17 mouse cellular contexts compared by ENCODE assay signal in genomic region chr12:80706915-80707604, GRCm38 (mm10). TPM values are rescaled to one million over a fixed set of nuclear protein-coding genes. Genes with fewer than 3 reads are reported as not detected.
A peak's percentile ranks its signal among the peaks of the same experiment; 100 is the strongest.
DNase-seq lines count a peak whose midpoint lies in the region; ATAC-seq and TF ChIP-seq lines count a peak whose summit lies in the region.
"Had no signal": no experiment of that assay in that cellular context is flagged by ENCODE, and none has a peak within 500 bp of the region (broad histone marks: within the 10 kb centered on the region; RNA-seq: fewer than 3 reads in every experiment).

No protein-coding gene starts in this region.

- H3K27ac ChIP-seq in embryonic facial prominence, embryonic 14.5 days (replicated peaks; ENCODE audit: low read depth, low read length) = no peak overlapping the region
- no peak overlapping the region for H3K27ac ChIP-seq in embryonic facial prominence, embryonic 10.5 days (replicated peaks)
- H3K27ac ChIP-seq in limb, embryonic 13.5 days = no peak overlapping the region; the same call in 1 of the 2 replicates
- H3K27ac ChIP-seq in limb, embryonic 10.5 days = no peak overlapping the region
- no peak overlapping the region for H3K27ac ChIP-seq in forebrain, postnatal 0 days (ENCODE audit: low read depth, low read length)
- H3K27ac ChIP-seq: heart, embryonic 15.5 days had no signal

- H3K9me3 ChIP-seq in embryonic facial prominence, embryonic 14.5 days (ENCODE audit: control insufficient read depth, low read length) = no peaks in the 10 kb centered on the region
- H3K9me3 ChIP-seq in embryonic facial prominence, embryonic 10.5 days = no peaks in the 10 kb centered on the region
- no peaks in the 10 kb centered on the region for H3K9me3 ChIP-seq in limb, embryonic 13.5 days
- H3K9me3 ChIP-seq in limb, embryonic 10.5 days (replicated peaks) = no peaks in the 10 kb centered on the region
- no peaks in the 10 kb centered on the region for H3K9me3 ChIP-seq in forebrain, postnatal 0 days (ENCODE audit: low read length)
- H3K9me3 ChIP-seq: G1E; heart, embryonic 15.5 days; megakaryocyte, embryonic 14.5 days had no signal

- ATAC-seq in embryonic facial prominence, embryonic 14.5 days (ENCODE audit: low read depth) = peak; percentile 47; the same call in 1 of the 2 replicates
- ATAC-seq in limb, embryonic 13.5 days (ENCODE audit: low FRiP score, low read depth) = no peak
- peak; percentile 88 for ATAC-seq in forebrain, postnatal 0 days

- DNase-seq in embryonic facial prominence, embryonic 14.5 days (ENCODE audit: low spot score) = peak; percentile 62
- DNase-seq in embryonic facial prominence, embryonic 10.5 days (ENCODE audit: low spot score) = no peak
- DNase-seq in limb, embryonic 10.5 days (ENCODE audit: low spot score) = no peak
- peak; percentile 33 for DNase-seq in cerebellum, adult 11 months
- peak; percentile 83 for DNase-seq in forebrain, postnatal 0 days
- DNase-seq in yolk sac, embryonic 10.5 days (ENCODE audit: low spot score) = no peak
- DNase-seq in retina, postnatal 1 day = no peak
- DNase-seq: adrenal gland, adult 8-10 months; embryo, embryonic 11 days; kidney, postnatal 14 days; thymus, postnatal 4 days had no signal

- H3K4me2 ChIP-seq in embryonic facial prominence, embryonic 14.5 days (ENCODE audit: low read depth, low read length) = no peak overlapping the region
- H3K4me2 ChIP-seq in limb, embryonic 13.5 days (replicated peaks) = no peak overlapping the region
- H3K4me2 ChIP-seq in forebrain, postnatal 0 days (ENCODE audit: low read depth) = no peak overlapping the region
- H3K4me2 ChIP-seq: heart, embryonic 15.5 days had no signal

- H3K36me3 ChIP-seq in embryonic facial prominence, embryonic 14.5 days (ENCODE audit: control insufficient read depth, insufficient read depth, low read length) = no peaks in the 10 kb centered on the region
- no peaks in the 10 kb centered on the region for H3K36me3 ChIP-seq in embryonic facial prominence, embryonic 10.5 days (replicated peaks)
- no peaks in the 10 kb centered on the region for H3K36me3 ChIP-seq in limb, embryonic 13.5 days
- no peaks in the 10 kb centered on the region for H3K36me3 ChIP-seq in limb, embryonic 10.5 days
- H3K36me3 ChIP-seq in forebrain, postnatal 0 days (ENCODE audit: insufficient read depth) = no peaks in the 10 kb centered on the region
- H3K36me3 ChIP-seq: G1E; heart, embryonic 15.5 days had no signal

- TF ChIP-seq CTCF in forebrain, postnatal 0 days (IDR thresholded peaks at IDR 0.05; ENCODE audit: low read depth) = no peak

- H3K4me3 ChIP-seq in embryonic facial prominence, embryonic 14.5 days (ENCODE audit: low read depth, low read length) = no peak overlapping the region
- no peak overlapping the region for H3K4me3 ChIP-seq in embryonic facial prominence, embryonic 10.5 days
- no peak overlapping the region for H3K4me3 ChIP-seq in limb, embryonic 13.5 days
- H3K4me3 ChIP-seq in limb, embryonic 10.5 days = no peak overlapping the region
- no peak overlapping the region for H3K4me3 ChIP-seq in forebrain, postnatal 0 days (ENCODE audit: low read depth, low read length)
- H3K4me3 ChIP-seq: heart, embryonic 15.5 days; megakaryocyte, embryonic 14.5 days had no signal

- H3K4me1 ChIP-seq in embryonic facial prominence, embryonic 14.5 days (ENCODE audit: control insufficient read depth, insufficient read depth, low read length) = peaks cover 7% of the 10 kb centered on the region; the same call in 1 of the 2 replicates
- peaks cover 9% of the 10 kb centered on the region for H3K4me1 ChIP-seq in embryonic facial prominence, embryonic 10.5 days
- H3K4me1 ChIP-seq in limb, embryonic 13.5 days = peaks cover 15% of the 10 kb centered on the region
- peaks cover 12% of the 10 kb centered on the region for H3K4me1 ChIP-seq in limb, embryonic 10.5 days
- peaks cover 13% of the 10 kb centered on the region; the same call in 1 of the 2 replicates for H3K4me1 ChIP-seq in forebrain, postnatal 0 days (ENCODE audit: insufficient read depth)

- no peaks in the 10 kb centered on the region for H3K27me3 ChIP-seq in embryonic facial prominence, embryonic 14.5 days (replicated peaks; ENCODE audit: control insufficient read depth, insufficient read depth, low read length)
- H3K27me3 ChIP-seq in embryonic facial prominence, embryonic 10.5 days (replicated peaks; ENCODE audit: low read depth, poor library complexity, severe bottlenecking) = no peaks in the 10 kb centered on the region
- no peaks in the 10 kb centered on the region for H3K27me3 ChIP-seq in limb, embryonic 13.5 days
- H3K27me3 ChIP-seq in limb, embryonic 10.5 days (ENCODE audit: low read depth, poor library complexity, severe bottlenecking) = 0 out of 2 replicates have a peak, but pooled peaks cover 8% of the 10 kb centered on the region
- H3K27me3 ChIP-seq in forebrain, postnatal 0 days (ENCODE audit: insufficient read depth, low read length) = no peaks in the 10 kb centered on the region

- 40% methylated on average over 6 of the region's 6 CpGs for WGBS in embryonic facial prominence, embryonic 14.5 days
- WGBS in embryonic facial prominence, embryonic 10.5 days = 63% methylated on average over 6 of the region's 6 CpGs
- 40% methylated on average over 6 of the region's 6 CpGs for WGBS in limb, embryonic 13.5 days
- 59% methylated on average over 6 of the region's 6 CpGs for WGBS in limb, embryonic 10.5 days
- WGBS in forebrain, postnatal 0 days = 34% methylated on average over 6 of the region's 6 CpGs

- no peak overlapping the region for H3K9ac ChIP-seq in embryonic facial prominence, embryonic 14.5 days (ENCODE audit: low read depth, low read length)
- H3K9ac ChIP-seq in limb, embryonic 13.5 days = 0 out of 2 replicates have a peak overlapping the region, but pooled peaks have one; percentile 43
- H3K9ac ChIP-seq in forebrain, postnatal 0 days = no peak overlapping the region
- H3K9ac ChIP-seq: heart, embryonic 15.5 days had no signal

RNA-seq across cellular contexts. Expression of gene Plekhd1, which starts 14.7 kb away (rescaled TPM):
- 1.2 and 1.4 TPM in 2 replicates for polyA plus RNA-seq in embryonic facial prominence, embryonic 14.5 days (2014; fragmentation: Nextera tagmentation; extraction: Ambion mirVana)
- polyA plus RNA-seq in embryonic facial prominence, embryonic 10.5 days (2016; fragmentation: Nextera tagmentation; extraction: Ambion mirVana) = 0.40 and 0.59 TPM in 2 replicates
- 0.10 and 0.11 TPM in 2 replicates for polyA plus RNA-seq in limb, embryonic 13.5 days (2015; fragmentation: Nextera tagmentation; extraction: Ambion mirVana)
- 0.13 TPM in 2 replicates for polyA plus RNA-seq in limb, embryonic 10.5 days (2016; fragmentation: Nextera tagmentation; extraction: Ambion mirVana)
- 0.77 and 1.1 TPM in 2 replicates for total RNA-seq in forebrain, postnatal 0 days (2014; rRNA removed)
- 0.70 and 1.3 TPM in 2 replicates for polyA plus RNA-seq in forebrain, postnatal 0 days (2015; fragmentation: Nextera tagmentation; extraction: Ambion mirVana)
- polyA plus RNA-seq: G1E had no signal

RNA-seq across cellular contexts. Expression of gene Ccdc177, which starts 53.4 kb away (rescaled TPM):
- polyA plus RNA-seq in embryonic facial prominence, embryonic 14.5 days (2014; fragmentation: Nextera tagmentation; extraction: Ambion mirVana) = 0.14 and 0.24 TPM in 2 replicates
- polyA plus RNA-seq in embryonic facial prominence, embryonic 10.5 days (2016; fragmentation: Nextera tagmentation; extraction: Ambion mirVana) = 0.52 and 0.59 TPM in 2 replicates
- 0.06 and 0.14 TPM in 2 replicates for polyA plus RNA-seq in limb, embryonic 13.5 days (2015; fragmentation: Nextera tagmentation; extraction: Ambion mirVana)
- polyA plus RNA-seq in limb, embryonic 10.5 days (2016; fragmentation: Nextera tagmentation; extraction: Ambion mirVana) = 0.04 and 0.06 TPM in 2 replicates
- 19.1 and 23.5 TPM in 2 replicates for total RNA-seq in forebrain, postnatal 0 days (2014; rRNA removed)
- 1.6 and 2.3 TPM in 2 replicates for polyA plus RNA-seq in forebrain, postnatal 0 days (2015; fragmentation: Nextera tagmentation; extraction: Ambion mirVana)
- total RNA-seq: gastrocnemius, adult 18-20 months had no signal
- polyA plus RNA-seq: G1E; heart, embryonic 15.5 days; spleen, adult 2 months had no signal

Comparison
In these comparisons a context has a peak if more than half of its experiments do, and no peak if none do; other contexts are left out.
1. DNase-seq: peak in embryonic facial prominence, embryonic 14.5 days (single experiment), cerebellum, adult 11 months (single experiment) and forebrain, postnatal 0 days (single experiment); none in embryonic facial prominence, embryonic 10.5 days (single experiment), limb, embryonic 10.5 days (single experiment), yolk sac, embryonic 10.5 days (single experiment) and retina, postnatal 1 day (single experiment).